In the genomic region with DNA sequence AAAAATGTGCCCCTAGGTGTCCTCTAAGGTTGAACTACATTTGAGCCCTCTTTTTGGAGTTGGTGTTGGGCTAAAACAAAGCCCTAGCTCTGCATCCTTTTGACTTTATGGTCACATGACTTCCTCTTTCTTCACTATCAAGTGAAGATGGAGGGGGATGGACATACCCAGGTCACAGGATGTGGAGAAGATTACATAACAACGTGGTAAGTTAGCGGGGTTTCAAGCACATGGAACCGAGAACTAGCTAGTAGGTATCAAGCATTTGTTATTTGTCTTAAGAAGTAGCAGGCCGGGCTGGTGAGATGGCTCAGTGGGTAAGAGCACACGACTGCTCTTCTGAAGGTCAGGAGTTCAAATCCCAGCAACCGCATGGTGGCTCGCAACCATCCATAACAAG, we compare ENCODE assay signal across 31 mouse cellular contexts. TPM values are rescaled to one million over a fixed set of nuclear protein-coding genes. Genes with fewer than 3 reads are reported as not detected.
A peak's percentile ranks its signal among the peaks of the same experiment; 100 is the strongest.
DNase-seq lines count a peak whose midpoint lies in the region; ATAC-seq and TF ChIP-seq lines count a peak whose summit lies in the region.
"Had no signal": no experiment of that assay in that cellular context is flagged by ENCODE, and none has a peak within 500 bp of the region (broad histone marks: within the 10 kb centered on the region; RNA-seq: fewer than 3 reads in every experiment).

No protein-coding gene starts in this region.

- peak; percentile 55 to 82; a peak in 3 of 4 replicates for ATAC-seq in hematopoietic stem cell, adult 5-6 weeks (replicated peaks in 1 of 2; ENCODE audit: insufficient read depth in 1 of 2, low FRiP score in 2 of 2, low TSS enrichment in 1 of 2, low read depth in 1 of 2, poor library complexity in 2 of 2, severe bottlenecking in 2 of 2)
- ATAC-seq: forebrain, embryonic 13.5 days had no signal

- TF ChIP-seq RAD21 in MEL (IDR thresholded peaks at IDR 0.05; ENCODE audit: low read depth, low read length) = no peak

- WGBS in liver, adult 2 months = 82% methylated on average over 7 of the region's 7 CpGs

- TF ChIP-seq CTCF in liver, adult 2 months (IDR thresholded peaks at IDR 0.05; ENCODE audit: low read depth, low read length) = no peak
- no peak for TF ChIP-seq CTCF in MEL (IDR thresholded peaks at IDR 0.05 in 2 of 3, conservative IDR thresholded peaks at IDR 0.05 in 1 of 3; ENCODE audit: control insufficient read depth in 1 of 3, insufficient read depth in 1 of 3, low read depth in 2 of 3, low read length in 3 of 3, poor library complexity in 1 of 3, severe bottlenecking in 1 of 3)

- H3K9ac ChIP-seq in liver, adult 2 months (ENCODE audit: low read depth, low read length) = no peak overlapping the region
- H3K9ac ChIP-seq in MEL (ENCODE audit: control insufficient read depth, low read depth, low read length, poor library complexity, severe bottlenecking) = no peak overlapping the region
- H3K9ac ChIP-seq: forebrain, embryonic 13.5 days; heart, embryonic 15.5 days; liver, embryonic 13.5 days; neural tube, embryonic 15.5 days had no signal

- H3K4me3 ChIP-seq in liver, adult 2 months (ENCODE audit: insufficient read depth, low read depth, low read length) = no peak overlapping the region
- H3K4me3 ChIP-seq in MEL (ENCODE audit: control insufficient read depth in 1 of 2, insufficient read depth in 1 of 2, low read depth in 2 of 2, low read length in 2 of 2) = no peak overlapping the region
- H3K4me3 ChIP-seq: embryonic facial prominence, embryonic 10.5 days; forebrain, embryonic 13.5 days; heart, embryonic 15.5 days; hindbrain, embryonic 10.5 days; left cerebral cortex, adult 2 months; liver, embryonic 13.5 days; megakaryocyte, embryonic 14.5 days; myocyte; neural tube, embryonic 15.5 days had no signal

- no peaks in the 10 kb centered on the region for H3K79me2 ChIP-seq in liver, adult 2 months (ENCODE audit: control insufficient read depth, insufficient read depth, low read length)
- no peaks in the 10 kb centered on the region for H3K79me2 ChIP-seq in MEL (ENCODE audit: control insufficient read depth, insufficient read depth, low read length, poor library complexity)

- TF ChIP-seq EP300 in MEL (IDR thresholded peaks at IDR 0.05; ENCODE audit: low read depth in 1 of 2, low read length in 2 of 2) = no peak

- no peaks in the 10 kb centered on the region for H3K27me3 ChIP-seq in liver, adult 2 months (ENCODE audit: control insufficient read depth, insufficient read depth, low read length)
- H3K27me3 ChIP-seq in MEL (ENCODE audit: control insufficient read depth in 1 of 2, insufficient read depth in 2 of 2, low read length in 2 of 2) = no peaks in the 10 kb centered on the region; a peak in 1 of 4 replicates
- H3K27me3 ChIP-seq: forebrain, embryonic 13.5 days; heart, embryonic 15.5 days; liver, embryonic 13.5 days; neural tube, embryonic 15.5 days had no signal

- peak; percentile 34 for DNase-seq in liver, adult 2 months (ENCODE audit: extremely low read depth, low read depth, low spot score)
- DNase-seq in liver (no peak), MEL (ENCODE audit: low read depth, low spot score) (peak; percentile 55)
- DNase-seq in naive thymus-derived CD4-positive, alpha-beta T cell, adult 2 months (ENCODE audit: low read depth) = peak; percentile 76
- DNase-seq in embryo, embryonic 10 days (ENCODE audit: low spot score) = no peak
- DNase-seq in right cerebral cortex, postnatal 25 days = no peak
- no peak for DNase-seq in kidney, postnatal 25 days
- DNase-seq: adrenal gland, postnatal 10 days; cerebellum, adult 18-20 months; cerebellum, postnatal 25 days; gastrocnemius, postnatal 14 days; kidney, adult 8-10 months; kidney, postnatal 14 days; left cerebral cortex, postnatal 4 days; liver, embryonic 13.5 days; midbrain, embryonic 14.5 days; right cerebral cortex, postnatal 14 days; thymus, postnatal 14 days had no signal

- H3K9me3 ChIP-seq in MEL (replicated peaks; ENCODE audit: insufficient read depth, low read length) = no peaks in the 10 kb centered on the region
- H3K9me3 ChIP-seq: embryonic facial prominence, embryonic 10.5 days; forebrain, embryonic 13.5 days; heart, embryonic 15.5 days; hindbrain, embryonic 10.5 days; liver, embryonic 13.5 days; neural tube, embryonic 15.5 days had no signal

- TF ChIP-seq POLR2A in liver, adult 2 months (IDR thresholded peaks at IDR 0.05; ENCODE audit: extremely low read depth, insufficient read depth, low read length) = no peak
- TF ChIP-seq POLR2A in MEL (IDR thresholded peaks at IDR 0.05; ENCODE audit: control insufficient read depth in 1 of 2, insufficient read depth in 1 of 2, low read depth in 1 of 2, low read length in 2 of 2, poor library complexity in 1 of 2) = no peak

- peaks cover 3% of the 10 kb centered on the region; the same call in 1 of the 2 replicates for H3K4me1 ChIP-seq in liver, adult 2 months (ENCODE audit: control insufficient read depth, insufficient read depth, low read length)
- H3K4me1 ChIP-seq in MEL (ENCODE audit: control insufficient read depth in 1 of 2, insufficient read depth in 2 of 2, low read length in 2 of 2) = no peaks in the 10 kb centered on the region; a peak in 1 of 4 replicates
- H3K4me1 ChIP-seq: embryonic facial prominence, embryonic 10.5 days; forebrain, embryonic 13.5 days had no signal

- H3K27ac ChIP-seq in liver, adult 2 months (replicated peaks; ENCODE audit: insufficient read depth, low read depth, low read length) = no peak overlapping the region
- no peak overlapping the region for H3K27ac ChIP-seq in MEL (ENCODE audit: control insufficient read depth, low read depth, low read length)
- H3K27ac ChIP-seq: embryonic facial prominence, embryonic 10.5 days; forebrain, embryonic 13.5 days; heart, embryonic 15.5 days; hindbrain, embryonic 10.5 days; left cerebral cortex, adult 2 months; liver, embryonic 13.5 days; neural tube, embryonic 15.5 days had no signal

- peaks cover 2% of the 10 kb centered on the region for H3K36me3 ChIP-seq in liver, adult 2 months (ENCODE audit: control insufficient read depth, insufficient read depth, low read length)
- no peaks in the 10 kb centered on the region; a peak in 1 of 4 replicates for H3K36me3 ChIP-seq in MEL (ENCODE audit: control insufficient read depth in 1 of 2, insufficient read depth in 2 of 2, low read length in 2 of 2)
- H3K36me3 ChIP-seq: heart, embryonic 15.5 days; liver, embryonic 13.5 days had no signal

TF ChIP-seq in MEL, 35 proteins besides CTCF, POLR2A, EP300 and RAD21:
- TF ChIP-seq TBP (IDR thresholded peaks at IDR 0.05; ENCODE audit: low read depth, low read length) (peak; percentile 67), ETS1 (IDR thresholded peaks at IDR 0.05; ENCODE audit: low read depth, low read length) (no peak), USF1 (IDR thresholded peaks at IDR 0.05; ENCODE audit: low read depth, low read length) (peak; percentile 72), MYC (IDR thresholded peaks at IDR 0.05; ENCODE audit: low read depth, low read length) (0 out of 2 replicates have a peak, but pooled peaks have one; percentile 47), ELF1 (IDR thresholded peaks at IDR 0.05; ENCODE audit: low read depth, low read length) (no peak)
TF ChIP-seq in MEL: peak in this region for 3.

RNA-seq across cellular contexts. Expression of gene Hspa8, which starts 13.3 kb away (rescaled TPM):
- 1,567 and 2,371 TPM in 2 replicates for total RNA-seq in liver, adult 2 months (2014; rRNA removed)
- polyA plus RNA-seq in liver, adult 2 months (2012; rRNA removed) = 1,896 and 1,951 TPM in 2 replicates
- total RNA-seq in MEL (2012; rRNA removed) = 2,632 and 5,439 TPM in 2 replicates
- 1,000 to 10,000 TPM in 1 of 2 experiments, 100 to 1,000 TPM in 1; 418 to 3,011 TPM for polyA plus RNA-seq in MEL (2012; ENCODE audit: insufficient read depth in 1 of 2, insufficient read length in 2 of 2, low read depth in 1 of 2, low replicate concordance in 2 of 2, missing spikeins in 1 of 2)
- total RNA-seq in hematopoietic stem cell, adult 5-6 weeks (2017) = 3,790 and 5,329 TPM in 2 replicates

RNA-seq across cellular contexts. Expression of gene Bsx, which starts 59.9 kb away (rescaled TPM):
- not detected in 2 replicates for total RNA-seq in liver, adult 2 months (2014; rRNA removed)
- polyA plus RNA-seq in liver, adult 2 months (2012; rRNA removed) = not detected in 2 replicates
- not detected in 2 replicates for total RNA-seq in MEL (2012; rRNA removed)
- not detected for polyA plus RNA-seq in MEL (2012; ENCODE audit: insufficient read depth in 1 of 2, insufficient read length in 2 of 2, low read depth in 1 of 2, low replicate concordance in 2 of 2, missing spikeins in 1 of 2)
- not detected in 2 replicates for total RNA-seq in hematopoietic stem cell, adult 5-6 weeks (2017)
- total RNA-seq: adrenal gland, postnatal 10 days; gastrocnemius, postnatal 14 days; heart, adult 8-10 months; layer of hippocampus, adult 8-10 months; left cerebral cortex, adult 2 months; left cerebral cortex, postnatal 4 days had no signal
- polyA plus RNA-seq: heart, embryonic 15.5 days; hindbrain, embryonic 10.5 days; liver, embryonic 13.5 days; lung, embryonic 16.5 days; myocyte; neural tube, embryonic 15.5 days; stomach, embryonic 16.5 days had no signal

Comparison
In these comparisons a context has a peak if more than half of its experiments do, and no peak if none do; other contexts are left out.
1. DNase-seq: peak in liver, adult 2 months (single experiment), MEL (single experiment) and naive thymus-derived CD4-positive, alpha-beta T cell, adult 2 months (single experiment); none in liver (single experiment), embryo, embryonic 10 days (single experiment), right cerebral cortex, postnatal 25 days (single experiment) and kidney, postnatal 25 days (0 of 2).